Mouse (Mus musculus): ENCODE data around the gene Catsperz. TPM values are rescaled to one million over a fixed set of nuclear protein-coding genes. Genes with fewer than 3 reads are reported as not detected.
A peak's percentile ranks its signal among the peaks of the same experiment; 100 is the strongest.

Catsperz gene
- total RNA-seq, 1 experiment = 14.9 TPM

GRCm38 (mm10) chr19:6949951-6950350 is 24.8 kb upstream of the Catsperz start:
- TF ChIP-seq HCFC1 (IDR thresholded peaks at IDR 0.05; ENCODE audit: borderline replicate concordance, insufficient read depth, low read length) (no peak), ZC3H11A (IDR thresholded peaks at IDR 0.05; ENCODE audit: borderline replicate concordance, low read depth, low read length) (no peak), MAFK (IDR thresholded peaks at IDR 0.05; ENCODE audit: insufficient read depth, low read depth, low read length) (no peak)
- Histone ChIP-seq H3K9me3 (ENCODE audit: control insufficient read depth, insufficient read depth, low read depth, low read length) (no peaks in the 10 kb centered on the region), H3K9ac (ENCODE audit: insufficient read depth, low read depth, low read length, poor library complexity, severe bottlenecking) (peak overlapping the region; percentile 81; the same call in 1 of the 2 replicates), H3K27ac (ENCODE audit: insufficient read depth, low read depth, low read length, poor library complexity, severe bottlenecking) (no peak overlapping the region), H3K4me3 (ENCODE audit: insufficient read depth in 1 of 2, low read depth in 1 of 2, low read length in 2 of 2, poor library complexity in 1 of 2, severe bottlenecking in 1 of 2) (peak overlapping the region; percentile 80), H3K36me3 (ENCODE audit: control insufficient read depth, insufficient read depth, low read length, poor library complexity, severe bottlenecking) (peaks cover 10% of the 10 kb centered on the region), H3K4me1 (ENCODE audit: control insufficient read depth in 2 of 2, insufficient read depth in 2 of 2, low read length in 2 of 2, poor library complexity in 1 of 2) (peaks cover 0 to 21% of the 10 kb centered on the region in 2 experiments; a peak in 3 of 4 replicates)
- in situ Hi-C loops (cut with MboI; ENCODE audit: low sequenced_read_pairs in 2 of 2, unreplicated experiment in 2 of 2) = no loop called here
- DNase-seq (ENCODE audit: low read depth, low spot score) = no peak

- H3K36me3 ChIP-seq (ENCODE audit: control insufficient read depth, insufficient read depth, low read length, poor library complexity, severe bottlenecking) = peaks cover 6% of the 10 kb centered on the region
- DNase-seq (ENCODE audit: low read depth, low spot score) = no peak
- in situ Hi-C loops (cut with MboI; ENCODE audit: low sequenced_read_pairs in 2 of 2, unreplicated experiment in 2 of 2) = no loop called here
- H3K9ac ChIP-seq (ENCODE audit: insufficient read depth, low read depth, low read length, poor library complexity, severe bottlenecking) = 0 out of 2 replicates have a peak overlapping the region, but pooled peaks have one; percentile 0
- TF ChIP-seq MAFK (IDR thresholded peaks at IDR 0.05; ENCODE audit: insufficient read depth, low read depth, low read length) (no peak), ZNF384 (IDR thresholded peaks at IDR 0.05; ENCODE audit: low read depth, low read length) (no peak), ZC3H11A (IDR thresholded peaks at IDR 0.05; ENCODE audit: borderline replicate concordance, low read depth, low read length) (no peak), CHD2 (IDR thresholded peaks at IDR 0.05; ENCODE audit: low read depth, low read length) (no peak), HCFC1 (IDR thresholded peaks at IDR 0.05; ENCODE audit: borderline replicate concordance, insufficient read depth, low read length) (no peak)
- H3K27ac ChIP-seq (ENCODE audit: insufficient read depth, low read depth, low read length, poor library complexity, severe bottlenecking) = no peak overlapping the region
- no peak overlapping the region for H3K4me3 ChIP-seq (ENCODE audit: insufficient read depth in 1 of 2, low read depth in 1 of 2, low read length in 2 of 2, poor library complexity in 1 of 2, severe bottlenecking in 1 of 2)
- H3K4me1 ChIP-seq (ENCODE audit: control insufficient read depth in 2 of 2, insufficient read depth in 2 of 2, low read length in 2 of 2, poor library complexity in 1 of 2) = peaks cover 0 to 20% of the 10 kb centered on the region in 2 experiments; a peak in 3 of 4 replicates
- H3K9me3 ChIP-seq (ENCODE audit: control insufficient read depth, insufficient read depth, low read depth, low read length) = no peaks in the 10 kb centered on the region
These were observed 24.4 kb upstream of the Catsperz start for GRCm38 (mm10) chr19:6949532-6949931.

GRCm38 (mm10) chr19:6948186-6948585 is 23.0 kb upstream of the Catsperz start:
- no peak for DNase-seq (ENCODE audit: low read depth, low spot score)
- in situ Hi-C loops (cut with MboI; ENCODE audit: low sequenced_read_pairs in 2 of 2, unreplicated experiment in 2 of 2) = no loop called here
- TF ChIP-seq CHD2 (IDR thresholded peaks at IDR 0.05; ENCODE audit: low read depth, low read length) (no peak), ZC3H11A (IDR thresholded peaks at IDR 0.05; ENCODE audit: borderline replicate concordance, low read depth, low read length) (no peak), MAFK (IDR thresholded peaks at IDR 0.05; ENCODE audit: insufficient read depth, low read depth, low read length) (no peak), ZNF384 (IDR thresholded peaks at IDR 0.05; ENCODE audit: low read depth, low read length) (no peak), HCFC1 (IDR thresholded peaks at IDR 0.05; ENCODE audit: borderline replicate concordance, insufficient read depth, low read length) (no peak)
- Histone ChIP-seq H3K9me3 (ENCODE audit: control insufficient read depth, insufficient read depth, low read depth, low read length) (no peaks in the 10 kb centered on the region), H3K27ac (ENCODE audit: insufficient read depth, low read depth, low read length, poor library complexity, severe bottlenecking) (peak overlapping the region; percentile 57), H3K4me1 (ENCODE audit: control insufficient read depth in 2 of 2, insufficient read depth in 2 of 2, low read length in 2 of 2, poor library complexity in 1 of 2) (peaks cover 0 to 20% of the 10 kb centered on the region in 2 experiments; a peak in 3 of 4 replicates), H3K9ac (ENCODE audit: insufficient read depth, low read depth, low read length, poor library complexity, severe bottlenecking) (peak overlapping the region; percentile 48; the same call in 1 of the 2 replicates), H3K4me3 (ENCODE audit: insufficient read depth in 1 of 2, low read depth in 1 of 2, low read length in 2 of 2, poor library complexity in 1 of 2, severe bottlenecking in 1 of 2) (no peak overlapping the region), H3K36me3 (ENCODE audit: control insufficient read depth, insufficient read depth, low read length, poor library complexity, severe bottlenecking) (no peaks in the 10 kb centered on the region; the same call in 1 of the 2 replicates)

GRCm38 (mm10) chr19:6947742-6948141 is 22.6 kb upstream of the Catsperz start:
- H3K27ac ChIP-seq (ENCODE audit: insufficient read depth, low read depth, low read length, poor library complexity, severe bottlenecking) = peak overlapping the region; percentile 57; the same call in 1 of the 2 replicates
- H3K36me3 ChIP-seq (ENCODE audit: control insufficient read depth, insufficient read depth, low read length, poor library complexity, severe bottlenecking) = no peaks in the 10 kb centered on the region; the same call in 1 of the 2 replicates
- no peak overlapping the region for H3K4me3 ChIP-seq (ENCODE audit: insufficient read depth in 1 of 2, low read depth in 1 of 2, low read length in 2 of 2, poor library complexity in 1 of 2, severe bottlenecking in 1 of 2)
- in situ Hi-C loops (cut with MboI; ENCODE audit: low sequenced_read_pairs in 2 of 2, unreplicated experiment in 2 of 2) = no loop called here
- TF ChIP-seq HCFC1 (IDR thresholded peaks at IDR 0.05; ENCODE audit: borderline replicate concordance, insufficient read depth, low read length) (no peak), MAFK (IDR thresholded peaks at IDR 0.05; ENCODE audit: insufficient read depth, low read depth, low read length) (no peak), ZC3H11A (IDR thresholded peaks at IDR 0.05; ENCODE audit: borderline replicate concordance, low read depth, low read length) (no peak), ZNF384 (IDR thresholded peaks at IDR 0.05; ENCODE audit: low read depth, low read length) (no peak), CHD2 (IDR thresholded peaks at IDR 0.05; ENCODE audit: low read depth, low read length) (no peak)
- peaks cover 0 to 18% of the 10 kb centered on the region in 2 experiments; a peak in 3 of 4 replicates for H3K4me1 ChIP-seq (ENCODE audit: control insufficient read depth in 2 of 2, insufficient read depth in 2 of 2, low read length in 2 of 2, poor library complexity in 1 of 2)
- DNase-seq (ENCODE audit: low read depth, low spot score) = no peak
- no peaks in the 10 kb centered on the region for H3K9me3 ChIP-seq (ENCODE audit: control insufficient read depth, insufficient read depth, low read depth, low read length)
- peak overlapping the region; percentile 48; the same call in 1 of the 2 replicates for H3K9ac ChIP-seq (ENCODE audit: insufficient read depth, low read depth, low read length, poor library complexity, severe bottlenecking)

Data from ES-E14 (cell line).